Mouse (Mus musculus): ENCODE results near the gene Rnf150.
A peak's percentile ranks its signal among the peaks of the same experiment; 100 is the strongest.

The Rnf150 gene

GRCm38 (mm10) chr8:82889062-82889720 is 26.0 kb downstream of the Rnf150 start:
- no peak for DNase-seq (ENCODE audit: low spot score)

- peak; percentile 37 for DNase-seq (ENCODE audit: low spot score)
Observed at GRCm38 (mm10) chr8:82895091-82895490, 31.9 kb downstream of the Rnf150 start.

- DNase-seq (ENCODE audit: low spot score): no peak
Observed at GRCm38 (mm10) chr8:82896796-82897195, 33.6 kb downstream of the Rnf150 start.

- no peak for DNase-seq (ENCODE audit: low spot score)
Observed at GRCm38 (mm10) chr8:82897628-82898458, 34.7 kb downstream of the Rnf150 start.

- no peak for DNase-seq (ENCODE audit: low spot score)
Observed at GRCm38 (mm10) chr8:82898459-82898841, 35.3 kb downstream of the Rnf150 start.

GRCm38 (mm10) chr8:82900958-82901357 is 37.8 kb downstream of the Rnf150 start:
- no peak for DNase-seq (ENCODE audit: low spot score)

- DNase-seq (ENCODE audit: low spot score): no peak
Observed at GRCm38 (mm10) chr8:82901549-82902138, 38.5 kb downstream of the Rnf150 start.

- no peak for DNase-seq (ENCODE audit: low spot score)
Observed at GRCm38 (mm10) chr8:82903497-82903896, 40.3 kb downstream of the Rnf150 start.

GRCm38 (mm10) chr8:82907271-82907670 is 44.1 kb downstream of the Rnf150 start:
- DNase-seq (ENCODE audit: low spot score): no peak

- DNase-seq (ENCODE audit: low spot score): no peak
Observed at GRCm38 (mm10) chr8:82911436-82911835, 48.3 kb downstream of the Rnf150 start.

- DNase-seq (ENCODE audit: low spot score): no peak
Observed at GRCm38 (mm10) chr8:82912282-82912681, 49.1 kb downstream of the Rnf150 start.

- DNase-seq (ENCODE audit: low spot score): no peak
Observed at GRCm38 (mm10) chr8:82914543-82914942, 51.4 kb downstream of the Rnf150 start.

- DNase-seq (ENCODE audit: low spot score): peak; percentile 51
Observed at GRCm38 (mm10) chr8:82916851-82917539, 53.8 kb downstream of the Rnf150 start.

- DNase-seq (ENCODE audit: low spot score): peak; percentile 15
Observed at GRCm38 (mm10) chr8:82917540-82918316, 54.6 kb downstream of the Rnf150 start.

- no peak for DNase-seq (ENCODE audit: low spot score)
Observed at GRCm38 (mm10) chr8:82919676-82920075, 56.5 kb downstream of the Rnf150 start.

GRCm38 (mm10) chr8:82920124-82920523 is 57.0 kb downstream of the Rnf150 start:
- DNase-seq (ENCODE audit: low spot score): no peak

- DNase-seq (ENCODE audit: low spot score): no peak
Observed at GRCm38 (mm10) chr8:82925286-82925685, 62.1 kb downstream of the Rnf150 start.

- no peak for DNase-seq (ENCODE audit: low spot score)
Observed at GRCm38 (mm10) chr8:82926518-82926917, 63.4 kb downstream of the Rnf150 start.

GRCm38 (mm10) chr8:82931554-82931953 is 68.4 kb downstream of the Rnf150 start:
- peak; percentile 48 for DNase-seq (ENCODE audit: low spot score)

- DNase-seq (ENCODE audit: low spot score): no peak
Observed at GRCm38 (mm10) chr8:82936162-82936561, 73.0 kb downstream of the Rnf150 start.

GRCm38 (mm10) chr8:82936866-82937265 is 73.7 kb downstream of the Rnf150 start:
- DNase-seq (ENCODE audit: low spot score): peak; percentile 56

GRCm38 (mm10) chr8:82939912-82940311 is 76.8 kb downstream of the Rnf150 start:
- peak; percentile 54 for DNase-seq (ENCODE audit: low spot score)
